Mouse (Mus musculus) stomach, embryonic 16.5 days (tissue): ENCODE results near the gene Tenm3. TPM values are rescaled to one million over a fixed set of nuclear protein-coding genes. Genes with fewer than 3 reads are reported as not detected.

Experiments
- ATAC-seq: fragments of 200-750 bp; cut with Nextera tagmentation; 2 replicates; pipeline ENCODE4 v1.8.0; 2017; ENCODE audit warnings: moderate number of reproducible peaks, moderate TSS enrichment; ENCODE audit not compliant: insufficient read depth, low FRiP score
- H3K27ac ChIP-seq: fragments of 300-500 bp; sonication (generic); 2 replicates; pipeline ENCODE4 v1.5.1; 2014; ENCODE audit warnings: low read length
- H3K27me3 ChIP-seq: fragments of 300-500 bp; sonication (generic); 2 replicates; pipeline ENCODE4 v1.6.1; 2014; ENCODE audit warnings: low read length, control low read depth, mixed read lengths; ENCODE audit not compliant: control insufficient read depth, insufficient read depth
- H3K36me3 ChIP-seq: fragments of 300-500 bp; sonication (generic); 2 replicates; pipeline ENCODE4 v1.6.1; 2014; ENCODE audit warnings: low read length; ENCODE audit not compliant: control insufficient read depth, insufficient read depth
- H3K4me1 ChIP-seq: fragments of 300-500 bp; sonication (generic); 2 replicates; pipeline ENCODE4 v1.6.1; 2014; ENCODE audit warnings: low read length, control low read depth, mixed read lengths; ENCODE audit not compliant: control insufficient read depth, insufficient read depth
- H3K4me2 ChIP-seq: fragments of 300-500 bp; sonication (generic); 2 replicates; pipeline ENCODE4 v1.6.1; 2014; ENCODE audit warnings: low read depth, low read length, mixed read lengths
- H3K4me3 ChIP-seq: fragments of 300-500 bp; sonication (generic); replicated peaks from 2 replicates; pipeline ENCODE4 v1.5.1; 2014; ENCODE audit warnings: mild to moderate bottlenecking, low read length
- H3K9ac ChIP-seq: fragments of 300-500 bp; sonication (generic); 2 replicates; pipeline ENCODE4 v1.6.1; 2014; ENCODE audit warnings: low read length
- H3K9me3 ChIP-seq: fragments of 300-500 bp; sonication (generic); replicated peaks from 2 replicates; pipeline ENCODE4 v1.6.1; 2016; ENCODE audit warnings: low read length, control low read depth; ENCODE audit not compliant: control insufficient read depth
- WGBS: fragments of 180-500 bp; shearing (Covaris S2); extraction: QIAGEN DNeasy Blood & Tissue Kit; methylation state at CpG from one replicate; pipeline ENCODE4 v1.1.7; 2014; 5-methylcytosine and 5-hydroxymethylcytosine counted together
- polyA plus RNA-seq: library from polyadenylated mRNA; unstranded; fragments of >200 nt; fragmentation: Nextera tagmentation; extraction: Ambion mirVana; gene quantifications from 2 replicates; pipeline ENCODE4 v1.2.1, GENCODE M21; 2015

The Tenm3 gene
- polyA plus RNA-seq, 1 experiment from 2014 or later: 12.5 TPM

DNA sequence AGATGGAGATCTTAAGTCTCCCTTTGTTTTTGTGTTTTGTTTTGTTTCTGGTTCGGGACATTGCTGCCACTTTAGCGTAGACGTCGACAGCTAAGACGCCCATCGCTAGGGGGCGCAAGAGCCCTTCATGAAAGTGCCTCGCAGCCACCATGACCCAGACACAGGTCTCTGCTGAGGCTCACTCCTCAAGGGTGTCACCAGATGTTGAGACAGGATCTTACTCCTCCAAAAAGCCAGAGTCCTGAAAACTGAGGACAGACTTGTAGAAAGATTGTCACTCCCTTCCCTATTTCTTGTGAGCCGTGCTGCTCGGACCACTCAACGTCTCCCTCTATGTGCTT, 621.4 kb downstream of the Tenm3 start:
- Histone ChIP-seq H3K27me3 (no peaks in the 10 kb centered on the region; the same call in 1 of the 2 replicates), H3K9me3 (no peaks in the 10 kb centered on the region), H3K4me2 (peak overlapping the region; percentile 83), H3K36me3 (no peaks in the 10 kb centered on the region), H3K27ac (no peak overlapping the region), H3K4me3 (peak overlapping the region; percentile 48), H3K9ac (peak overlapping the region; percentile 63), H3K4me1 (no peaks in the 10 kb centered on the region)
- 11% methylated on average over 11 of the region's 11 CpGs for WGBS
- peak; percentile 72; the same call in 1 of the 2 replicates for ATAC-seq

DNA sequence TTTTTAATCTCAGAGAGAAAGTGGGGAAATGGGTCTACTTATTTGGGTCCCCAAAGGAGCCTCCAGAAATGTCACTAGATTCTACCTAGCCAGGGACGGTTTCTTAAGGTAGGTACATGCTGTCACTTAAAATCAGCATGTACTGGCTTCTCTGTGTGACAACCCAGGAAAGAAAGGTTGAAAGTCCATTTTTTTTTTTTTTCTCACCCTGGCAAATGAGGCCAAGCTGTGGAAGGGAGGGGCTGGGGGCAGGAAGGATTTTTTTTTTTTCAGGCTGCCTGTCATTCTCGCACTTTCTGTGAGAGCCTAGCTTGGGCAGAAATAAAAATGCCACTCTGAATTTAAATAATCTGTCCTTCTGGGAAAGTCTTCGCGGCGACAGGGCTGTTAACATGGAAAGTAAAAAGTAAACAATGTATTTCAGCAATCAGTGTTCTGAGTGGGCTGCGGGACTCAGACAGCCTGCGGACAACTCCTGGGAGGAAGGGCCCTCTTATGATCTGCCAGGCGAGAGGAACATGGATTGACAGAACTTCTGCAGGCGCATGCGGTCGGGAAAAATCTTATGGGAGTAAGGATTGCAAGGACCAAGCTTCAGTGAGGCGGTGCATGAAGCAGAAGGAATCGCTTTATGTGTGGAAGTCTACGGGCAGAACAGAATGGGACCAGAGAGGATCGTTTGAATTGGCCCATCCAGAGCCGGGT, 621.9 kb downstream of the Tenm3 start:
- 0 out of 2 replicates have a peak, but pooled peaks have one; percentile 4 for ATAC-seq
- Histone ChIP-seq H3K27me3 (no peaks in the 10 kb centered on the region; the same call in 1 of the 2 replicates), H3K27ac (no peak overlapping the region), H3K4me3 (peak overlapping the region; percentile 48), H3K4me2 (peak overlapping the region; percentile 83), H3K4me1 (no peaks in the 10 kb centered on the region), H3K36me3 (no peaks in the 10 kb centered on the region), H3K9ac (peak overlapping the region; percentile 63), H3K9me3 (no peaks in the 10 kb centered on the region)
- WGBS: 8% methylated on average over 16 of the region's 16 CpGs

DNA sequence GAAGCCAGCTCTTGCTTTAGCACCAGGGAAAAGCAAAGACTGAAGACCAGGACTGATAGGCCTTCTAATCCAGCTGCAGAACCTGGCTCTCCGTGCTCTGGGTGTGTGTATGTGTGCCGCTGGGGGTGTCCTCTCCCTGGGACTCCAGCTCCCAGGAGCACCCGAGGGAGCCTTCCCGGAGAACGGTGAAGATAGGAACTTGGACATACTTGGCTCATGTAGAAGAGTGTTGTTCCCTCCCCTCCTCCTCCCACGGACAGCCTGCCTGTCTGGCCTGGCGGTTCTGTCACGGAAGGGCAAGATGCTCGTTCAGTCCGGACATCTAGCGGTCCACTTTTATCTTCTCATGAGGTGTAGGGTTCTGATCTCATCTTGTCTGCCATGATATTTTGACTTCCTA, 622.4 kb downstream of the Tenm3 start:
- Histone ChIP-seq H3K4me3 (no peak overlapping the region), H3K27ac (no peak overlapping the region), H3K27me3 (no peaks in the 10 kb centered on the region; the same call in 1 of the 2 replicates), H3K4me2 (no peak overlapping the region), H3K36me3 (no peaks in the 10 kb centered on the region), H3K9me3 (no peaks in the 10 kb centered on the region), H3K9ac (no peak overlapping the region), H3K4me1 (no peaks in the 10 kb centered on the region)
- ATAC-seq: no peak
- 77% methylated on average over 11 of the region's 11 CpGs for WGBS

DNA sequence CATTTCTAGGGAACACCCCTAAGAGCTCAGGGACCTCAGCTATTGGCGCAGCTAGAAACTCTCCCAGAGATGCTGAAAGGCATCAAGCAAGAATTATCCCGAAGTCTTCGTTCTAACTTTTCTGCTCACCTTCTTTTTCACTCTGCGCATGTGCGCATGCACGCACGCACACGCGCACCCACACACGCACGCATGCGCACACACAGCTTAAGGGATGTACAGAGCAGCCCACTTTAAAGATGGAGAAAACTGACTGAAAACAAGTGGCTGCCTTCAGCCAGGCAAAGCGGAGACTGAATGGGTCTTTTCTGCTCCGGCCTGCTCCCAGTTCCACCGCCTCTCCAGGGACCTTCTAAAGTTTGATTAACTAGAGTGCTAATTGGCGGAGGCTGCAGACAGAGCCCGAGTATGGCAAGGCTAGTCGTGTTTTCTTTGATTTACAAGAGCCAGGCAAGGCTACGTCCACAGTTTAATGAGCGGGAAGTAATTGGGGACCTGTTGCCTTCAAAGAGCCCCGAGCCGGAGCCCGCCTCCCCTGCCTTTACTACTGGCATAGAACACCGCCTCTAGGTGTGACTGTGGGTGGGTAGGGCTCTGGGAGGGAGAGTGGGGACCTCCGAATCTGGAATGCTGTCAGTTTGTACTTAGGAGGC, 623.1 kb downstream of the Tenm3 start:
- H3K27me3 ChIP-seq: no peaks in the 10 kb centered on the region; the same call in 1 of the 2 replicates
- no peak overlapping the region for H3K4me2 ChIP-seq
- no peak overlapping the region for H3K4me3 ChIP-seq
- H3K9me3 ChIP-seq: no peaks in the 10 kb centered on the region
- no peaks in the 10 kb centered on the region for H3K36me3 ChIP-seq
- H3K9ac ChIP-seq: no peak overlapping the region
- H3K27ac ChIP-seq: no peak overlapping the region
- ATAC-seq: no peak
- H3K4me1 ChIP-seq: no peaks in the 10 kb centered on the region
- 77% methylated on average over 25 of the region's 25 CpGs for WGBS

DNA sequence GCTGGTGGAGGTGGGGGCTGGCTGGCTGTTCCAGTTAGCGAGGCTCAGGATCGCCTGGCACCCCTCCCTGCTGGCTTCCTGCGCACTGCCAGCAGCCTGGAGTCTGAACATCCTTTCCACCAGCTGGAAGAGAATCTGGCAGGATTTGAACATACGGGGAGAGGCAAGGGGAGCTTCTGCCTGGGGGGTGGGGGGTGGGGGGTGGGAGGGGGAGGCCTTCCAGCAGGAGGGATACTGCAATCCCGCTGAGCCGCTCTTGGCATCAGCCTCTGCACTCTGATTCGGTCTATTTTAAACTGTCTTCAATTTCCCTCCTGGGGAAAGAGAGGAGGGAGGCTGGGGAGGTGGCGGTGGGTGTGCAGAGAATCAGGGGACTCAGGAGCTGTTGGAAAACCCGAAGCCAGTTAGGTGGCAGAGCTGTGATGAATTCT, 628.7 kb downstream of the Tenm3 start:
- Histone ChIP-seq H3K9ac (no peak overlapping the region), H3K4me2 (no peak overlapping the region), H3K27ac (no peak overlapping the region), H3K4me1 (no peaks in the 10 kb centered on the region), H3K27me3 (no peaks in the 10 kb centered on the region), H3K4me3 (no peak overlapping the region), H3K36me3 (no peaks in the 10 kb centered on the region), H3K9me3 (no peaks in the 10 kb centered on the region)
- ATAC-seq: no peak
- 50% methylated on average over 9 of the region's 9 CpGs for WGBS

DNA sequence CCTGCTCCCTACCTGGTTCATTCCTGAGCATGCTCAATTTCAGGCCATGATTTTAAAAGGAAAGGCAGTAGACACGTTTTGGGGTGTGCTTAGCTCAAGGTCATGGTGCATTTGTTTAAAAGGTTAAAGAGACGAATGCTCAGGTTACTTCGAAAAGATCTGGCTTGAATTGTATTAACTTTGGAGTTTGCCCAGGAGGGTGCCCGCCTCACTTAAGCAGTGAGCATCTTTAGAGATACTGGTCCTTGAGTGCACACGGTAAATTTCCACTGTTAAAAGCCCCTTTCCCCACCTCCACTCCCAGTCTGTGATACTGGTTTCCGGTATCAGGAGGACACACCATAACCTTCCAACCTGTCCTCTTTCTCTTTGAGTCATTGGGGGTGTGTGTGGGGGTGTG, 629.4 kb downstream of the Tenm3 start:
- Histone ChIP-seq H3K36me3 (no peaks in the 10 kb centered on the region), H3K27ac (no peak overlapping the region), H3K4me1 (no peaks in the 10 kb centered on the region), H3K27me3 (no peaks in the 10 kb centered on the region), H3K4me2 (no peak overlapping the region), H3K9ac (no peak overlapping the region), H3K4me3 (no peak overlapping the region), H3K9me3 (no peaks in the 10 kb centered on the region)
- no peak for ATAC-seq
- 67% methylated on average over 6 of the region's 6 CpGs for WGBS

DNA sequence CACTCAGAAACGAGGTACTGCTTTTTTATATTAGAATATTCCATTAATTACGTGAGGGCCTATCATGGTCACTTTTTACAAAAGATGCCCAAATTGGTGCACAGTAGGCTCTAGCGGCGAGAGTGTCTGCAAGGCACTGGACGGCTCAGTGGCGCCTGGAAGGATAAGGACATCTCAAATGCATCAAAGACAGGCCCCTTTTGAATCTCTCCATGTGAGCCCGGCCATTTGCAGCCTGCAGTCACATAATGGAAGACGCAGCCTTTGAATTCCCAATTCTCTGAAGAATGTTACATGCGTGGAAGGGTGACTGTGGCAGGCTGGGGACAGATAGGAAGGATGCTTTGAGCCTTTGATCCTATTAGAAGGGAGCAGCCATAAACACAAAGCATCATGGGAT, 631.8 kb downstream of the Tenm3 start:
- H3K9ac ChIP-seq: no peak overlapping the region
- no peaks in the 10 kb centered on the region for H3K36me3 ChIP-seq
- H3K9me3 ChIP-seq: no peaks in the 10 kb centered on the region
- H3K27me3 ChIP-seq: no peaks in the 10 kb centered on the region
- 87% methylated on average over 9 of the region's 9 CpGs for WGBS
- no peak overlapping the region for H3K4me3 ChIP-seq
- no peak overlapping the region for H3K4me2 ChIP-seq
- no peak overlapping the region for H3K27ac ChIP-seq
- no peaks in the 10 kb centered on the region for H3K4me1 ChIP-seq
- no peak for ATAC-seq

DNA sequence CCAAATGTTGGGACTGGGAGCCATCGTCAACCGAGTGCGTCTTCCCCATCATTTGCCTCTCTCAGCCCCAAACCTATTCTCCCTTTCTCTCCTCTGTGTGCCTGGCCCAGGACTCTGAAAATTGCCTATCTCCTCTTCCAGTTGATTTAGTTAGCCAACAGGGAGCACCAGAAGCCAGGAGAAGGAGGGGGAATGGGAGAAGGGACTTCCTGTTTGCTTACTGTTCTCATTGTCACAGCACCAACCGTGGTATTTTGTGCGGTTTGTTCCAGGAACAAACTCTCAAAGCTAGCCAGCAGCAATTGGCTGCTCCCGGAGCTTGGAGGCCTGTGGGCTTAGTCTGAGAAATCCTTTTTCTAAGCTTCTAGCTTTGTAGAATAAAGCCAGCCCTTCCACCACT, 636.2 kb downstream of the Tenm3 start:
- H3K27me3 ChIP-seq: no peaks in the 10 kb centered on the region
- ATAC-seq: no peak
- H3K4me1 ChIP-seq: no peaks in the 10 kb centered on the region; the same call in 1 of the 2 replicates
- H3K27ac ChIP-seq: no peak overlapping the region
- no peak overlapping the region for H3K4me2 ChIP-seq
- 83% methylated on average over 6 of the region's 6 CpGs for WGBS
- no peak overlapping the region for H3K4me3 ChIP-seq
- H3K9me3 ChIP-seq: no peaks in the 10 kb centered on the region
- H3K9ac ChIP-seq: no peak overlapping the region
- no peaks in the 10 kb centered on the region for H3K36me3 ChIP-seq

DNA sequence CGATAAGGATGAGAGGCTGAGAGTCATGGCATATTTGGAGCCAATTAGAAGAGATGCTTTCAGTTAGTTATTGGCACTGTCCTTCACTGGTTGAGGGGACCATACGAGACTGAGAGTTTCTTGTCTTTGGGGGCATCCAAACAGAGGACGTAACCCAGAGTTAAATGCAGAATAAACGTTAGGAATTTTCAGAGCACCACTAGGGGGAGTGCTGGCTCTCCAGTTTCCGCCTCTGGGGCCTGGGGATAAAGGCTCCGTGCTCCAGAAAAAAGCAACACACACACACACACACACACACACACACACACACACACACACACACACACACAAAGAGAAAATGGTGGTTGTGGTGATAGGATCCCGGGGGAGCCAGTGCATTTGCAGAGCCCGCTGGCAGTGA, 636.8 kb downstream of the Tenm3 start:
- Histone ChIP-seq H3K4me3 (no peak overlapping the region), H3K27ac (no peak overlapping the region), H3K27me3 (no peaks in the 10 kb centered on the region), H3K9me3 (no peaks in the 10 kb centered on the region), H3K36me3 (no peaks in the 10 kb centered on the region), H3K4me1 (no peaks in the 10 kb centered on the region; the same call in 1 of the 2 replicates), H3K4me2 (no peak overlapping the region), H3K9ac (no peak overlapping the region)
- ATAC-seq: no peak
- WGBS: 72% methylated on average over 8 of the region's 8 CpGs
